Mouse (Mus musculus) limb, embryonic 14.5 days (tissue): ENCODE measurements at regions not wholly inside any gene's neighbourhood (a gene's known extent, or its start where the extent isn't known, plus 50 kb on each side); places are given as distances from the start of the nearest gene placed in this dataset.
A peak's percentile ranks its signal among the peaks of the same experiment; 100 is the strongest.

Experiments used
- ATAC-seq: fragments of 200-750 bp; cut with Nextera tagmentation; 2 replicates; pipeline ENCODE4 v1.8.0; 2017; ENCODE audit warnings: low read depth, moderate number of reproducible peaks, moderate TSS enrichment; ENCODE audit not compliant: low FRiP score
- DNase-seq: peaks from one replicate; pipeline ENCODE4 v3.0.0-alpha.2; 2015; ENCODE audit warnings: low spot score
- H3K27ac ChIP-seq: fragments of 300-500 bp; sonication (generic); replicated peaks from 2 replicates; pipeline ENCODE4 v1.5.1; 2014; ENCODE audit warnings: low read depth, mild to moderate bottlenecking, low read length, moderate library complexity, mixed read lengths
- H3K27me3 ChIP-seq: fragments of 300-500 bp; sonication (generic); 2 replicates; pipeline ENCODE4 v1.6.1; 2014; ENCODE audit warnings: low read length, mixed read lengths; ENCODE audit not compliant: control insufficient read depth, insufficient read depth
- H3K36me3 ChIP-seq: fragments of 300-500 bp; sonication (generic); 2 replicates; pipeline ENCODE4 v1.6.1; 2014; ENCODE audit warnings: mild to moderate bottlenecking, low read length, moderate library complexity, mixed read lengths; ENCODE audit not compliant: control insufficient read depth, insufficient read depth
- H3K4me1 ChIP-seq: fragments of 300-500 bp; sonication (generic); 2 replicates; pipeline ENCODE4 v1.6.1; 2014; ENCODE audit warnings: antibody characterized with exemption, low read length, mixed read lengths; ENCODE audit not compliant: control insufficient read depth, insufficient read depth
- H3K4me2 ChIP-seq: fragments of 300-500 bp; sonication (generic); replicated peaks from 2 replicates; pipeline ENCODE4 v1.6.1; 2014; ENCODE audit warnings: low read depth, mild to moderate bottlenecking, low read length, moderate library complexity; ENCODE audit not compliant: severe bottlenecking
- H3K4me3 ChIP-seq: fragments of 300-500 bp; sonication (generic); replicated peaks from 2 replicates; pipeline ENCODE4 v1.5.1; 2014; ENCODE audit warnings: low read length
- H3K9ac ChIP-seq: fragments of 300-500 bp; sonication (generic); 2 replicates; pipeline ENCODE4 v1.6.1; 2014; ENCODE audit warnings: mild to moderate bottlenecking, low read depth, low read length, moderate library complexity; ENCODE audit not compliant: severe bottlenecking
- H3K9me3 ChIP-seq: fragments of 300-500 bp; sonication (generic); 2 replicates; pipeline ENCODE4 v1.6.1; 2016; ENCODE audit warnings: low read length; ENCODE audit not compliant: control insufficient read depth
- POLR2A ChIP-seq: fragments of 200-500 bp; IDR thresholded peaks from 2 replicates; pipeline ENCODE4 v1.8.0; 2012; ENCODE audit warnings: inconsistent platforms, mild to moderate bottlenecking, moderate library complexity, borderline replicate concordance; ENCODE audit not compliant: insufficient read depth, insufficient read length; ENCODE audit errors: extremely low read depth
- WGBS: fragments of 180-500 bp; shearing (Covaris S2); extraction: QIAGEN DNeasy Blood & Tissue Kit; methylation state at CpG from one replicate; pipeline ENCODE4 v1.1.7; 2014; 5-methylcytosine and 5-hydroxymethylcytosine counted together

GRCm38 (mm10) chr10:66433490-66433889 lies 662.4 kb upstream of the Jmjd1c start:
- Histone ChIP-seq H3K4me1 (no peaks in the 10 kb centered on the region), H3K4me2 (no peak overlapping the region), H3K9ac (no peak overlapping the region), H3K36me3 (no peaks in the 10 kb centered on the region), H3K4me3 (no peak overlapping the region), H3K9me3 (no peaks in the 10 kb centered on the region), H3K27ac (no peak overlapping the region), H3K27me3 (no peaks in the 10 kb centered on the region)
- 69% methylated on average over 2 of the region's 2 CpGs for WGBS
- ATAC-seq (no peak), DNase-seq (no peak)
- TF ChIP-seq POLR2A, result no peak

GRCm38 (mm10) chr10:66470684-66471083 lies 625.2 kb upstream of the Jmjd1c start:
- peak; percentile 9 for DNase-seq
- H3K9me3 ChIP-seq, result no peaks in the 10 kb centered on the region
- H3K4me3 ChIP-seq, result no peak overlapping the region
- ATAC-seq, result no peak
- H3K27ac ChIP-seq, result no peak overlapping the region
- TF ChIP-seq POLR2A, result no peak
- H3K9ac ChIP-seq, result no peak overlapping the region
- 39% methylated on average over 4 of the region's 4 CpGs for WGBS
- no peak overlapping the region for H3K4me2 ChIP-seq
- H3K36me3 ChIP-seq, result no peaks in the 10 kb centered on the region
- H3K27me3 ChIP-seq, result no peaks in the 10 kb centered on the region
- H3K4me1 ChIP-seq, result peaks cover 2% of the 10 kb centered on the region

GRCm38 (mm10) chr10:66472038-66472437 lies 623.9 kb upstream of the Jmjd1c start:
- 48% methylated on average over 4 of the region's 4 CpGs for WGBS
- no peak for ATAC-seq

GRCm38 (mm10) chr10:66475187-66475735 lies 620.7 kb upstream of the Jmjd1c start:
- Histone ChIP-seq H3K4me1 (peaks cover 7% of the 10 kb centered on the region), H3K9me3 (no peaks in the 10 kb centered on the region), H3K27ac (no peak overlapping the region), H3K27me3 (no peaks in the 10 kb centered on the region), H3K9ac (no peak overlapping the region), H3K4me2 (no peak overlapping the region), H3K4me3 (no peak overlapping the region), H3K36me3 (no peaks in the 10 kb centered on the region)
- DNase-seq (peak; percentile 11), ATAC-seq (0 out of 2 replicates have a peak, but pooled peaks have one; percentile 55)
- TF ChIP-seq POLR2A, result no peak
- 18% methylated on average over 1 of the region's 1 CpGs for WGBS

More at GRCm38 (mm10) chr10:66472038-66472437, 623.9 kb upstream of the Jmjd1c start:
- no peaks in the 10 kb centered on the region for H3K27me3 ChIP-seq
- H3K27ac ChIP-seq, result no peak overlapping the region
- H3K4me2 ChIP-seq, result no peak overlapping the region
- H3K4me1 ChIP-seq, result peaks cover 7% of the 10 kb centered on the region
- no peaks in the 10 kb centered on the region for H3K9me3 ChIP-seq
- DNase-seq, result no peak
- H3K36me3 ChIP-seq, result no peaks in the 10 kb centered on the region
- TF ChIP-seq POLR2A, result no peak
- H3K9ac ChIP-seq, result no peak overlapping the region
- no peak overlapping the region for H3K4me3 ChIP-seq

- H3K27ac ChIP-seq, result no peak overlapping the region
- H3K4me2 ChIP-seq, result no peak overlapping the region
- 80% methylated on average over 5 of the region's 5 CpGs for WGBS
- H3K9ac ChIP-seq, result no peak overlapping the region
- no peaks in the 10 kb centered on the region for H3K27me3 ChIP-seq
- H3K36me3 ChIP-seq, result no peaks in the 10 kb centered on the region
- ATAC-seq, result no peak
- H3K4me1 ChIP-seq, result no peaks in the 10 kb centered on the region
- TF ChIP-seq POLR2A, result no peak
- no peaks in the 10 kb centered on the region for H3K9me3 ChIP-seq
- no peak for DNase-seq
- no peak overlapping the region for H3K4me3 ChIP-seq
These were observed 605.1 kb upstream of the Jmjd1c start for GRCm38 (mm10) chr10:66490871-66491270.
